Mouse (Mus musculus) lung, embryonic 15.5 days (tissue): ENCODE measurements around the gene Alyref. TPM values are rescaled to one million over a fixed set of nuclear protein-coding genes. Genes with fewer than 3 reads are reported as not detected.
A peak's percentile ranks its signal among the peaks of the same experiment; 100 is the strongest.

Experiments used
- ATAC-seq: fragments of 200-750 bp; cut with Nextera tagmentation; 2 replicates; pipeline ENCODE4 v1.8.0; 2017; ENCODE audit warnings: moderate number of reproducible peaks, borderline replicate concordance; ENCODE audit not compliant: low FRiP score, low TSS enrichment; ENCODE audit errors: extremely low read depth
- H3K27ac ChIP-seq: fragments of 300-500 bp; sonication (generic); 2 replicates; pipeline ENCODE4 v1.5.1; 2015; ENCODE audit warnings: moderate library complexity, mild to moderate bottlenecking, inconsistent platforms
- H3K27me3 ChIP-seq: fragments of 300-500 bp; sonication (generic); 2 replicates; pipeline ENCODE4 v1.6.1; 2015; ENCODE audit warnings: inconsistent platforms
- H3K36me3 ChIP-seq: fragments of 300-500 bp; sonication (generic); 2 replicates; pipeline ENCODE4 v1.6.1; 2015; ENCODE audit warnings: inconsistent platforms
- H3K4me1 ChIP-seq: fragments of 300-500 bp; sonication (generic); 2 replicates; pipeline ENCODE4 v1.6.1; 2015; ENCODE audit warnings: inconsistent platforms
- H3K4me2 ChIP-seq: fragments of 300-500 bp; sonication (generic); 2 replicates; pipeline ENCODE4 v1.6.1; 2015; ENCODE audit warnings: inconsistent platforms, mild to moderate bottlenecking, moderate library complexity
- H3K4me3 ChIP-seq: fragments of 300-500 bp; sonication (generic); 2 replicates; pipeline ENCODE4 v1.5.1; 2015; ENCODE audit warnings: mild to moderate bottlenecking, inconsistent platforms
- H3K9ac ChIP-seq: fragments of 300-500 bp; sonication (generic); 2 replicates; pipeline ENCODE4 v1.6.1; 2015; ENCODE audit warnings: inconsistent platforms
- H3K9me3 ChIP-seq: fragments of 300-500 bp; sonication (generic); 2 replicates; pipeline ENCODE4 v1.6.1; 2016; ENCODE audit warnings: inconsistent platforms
- WGBS: fragments of 180-500 bp; shearing (Covaris S2); methylation state at CpG from one replicate; pipeline ENCODE4 v1.1.7; 2015; 5-methylcytosine and 5-hydroxymethylcytosine counted together
- polyA plus RNA-seq: library from polyadenylated mRNA; unstranded; fragments of >200 nt; fragmentation: Nextera tagmentation; extraction: Ambion mirVana; gene quantifications from 2 replicates; pipeline ENCODE4 v1.2.1, GENCODE M21; 2015

Gene Alyref
- polyA plus RNA-seq, 1 experiment from 2014 or later: 511 TPM

DNA sequence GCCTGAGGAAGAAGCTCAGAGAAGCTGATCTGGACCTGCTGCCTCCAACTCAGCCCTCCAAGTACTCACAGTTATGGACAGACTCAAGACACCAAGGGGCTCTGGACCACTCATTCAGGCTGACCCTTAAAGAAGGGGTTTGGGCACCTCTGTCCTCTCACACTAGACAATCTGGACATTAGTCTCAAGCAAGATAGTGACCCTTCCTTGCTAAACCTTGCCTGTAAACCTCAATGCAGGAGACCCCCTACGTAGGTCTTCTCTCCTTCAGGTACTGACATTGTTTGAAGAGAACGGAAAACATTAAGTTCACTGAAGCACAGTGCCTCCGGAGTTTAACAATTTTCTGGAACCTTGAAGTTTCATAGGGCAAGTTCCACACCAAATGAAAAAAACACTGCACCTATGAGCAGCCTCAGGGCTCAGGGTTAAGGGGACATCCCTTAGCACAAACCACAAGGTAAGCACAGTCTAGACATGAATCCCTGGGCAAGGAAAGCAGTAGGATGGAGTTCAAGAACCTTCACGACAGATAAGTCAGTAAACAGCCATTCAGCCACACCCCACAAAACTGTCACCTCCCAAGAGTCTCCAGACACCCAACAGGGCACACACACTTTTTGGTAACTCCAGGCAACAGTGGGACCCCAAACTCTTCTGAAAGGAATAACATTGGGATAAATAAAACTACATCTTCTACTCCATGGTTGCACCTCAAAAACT, 33.7 kb upstream of the Alyref start:
- Histone ChIP-seq H3K27ac (peak overlapping the region; percentile 85), H3K27me3 (no peaks in the 10 kb centered on the region), H3K4me2 (peak overlapping the region; percentile 80), H3K9me3 (no peaks in the 10 kb centered on the region), H3K36me3 (peaks cover 17% of the 10 kb centered on the region), H3K4me3 (peak overlapping the region; percentile 93), H3K9ac (peak overlapping the region; percentile 91), H3K4me1 (peaks cover 39% of the 10 kb centered on the region)
- WGBS: 44% methylated on average over 4 of the region's 4 CpGs
- ATAC-seq: no peak

- Histone ChIP-seq H3K4me2 (peak overlapping the region; percentile 80), H3K9ac (peak overlapping the region; percentile 91), H3K27me3 (no peaks in the 10 kb centered on the region), H3K27ac (peak overlapping the region; percentile 55), H3K9me3 (no peaks in the 10 kb centered on the region), H3K4me3 (peak overlapping the region; percentile 93), H3K4me1 (peaks cover 39% of the 10 kb centered on the region), H3K36me3 (peaks cover 18% of the 10 kb centered on the region)
- ATAC-seq: no peak
- 28% methylated on average over 7 of the region's 7 CpGs for WGBS
These were observed 32.9 kb upstream of the Alyref start for GRCm38 (mm10) chr11:120630881-120631725.

GRCm38 (mm10) chr11:120630401-120630871, 32.3 kb upstream of the Alyref start:
- Histone ChIP-seq H3K9ac (peak overlapping the region; percentile 8), H3K9me3 (no peaks in the 10 kb centered on the region), H3K27ac (peak overlapping the region; percentile 55), H3K4me1 (peaks cover 45% of the 10 kb centered on the region), H3K27me3 (no peaks in the 10 kb centered on the region), H3K4me2 (peak overlapping the region; percentile 80; the same call in 1 of the 2 replicates), H3K36me3 (peaks cover 18% of the 10 kb centered on the region), H3K4me3 (peak overlapping the region; percentile 5; the same call in 1 of the 2 replicates)
- 51% methylated on average over 5 of the region's 5 CpGs for WGBS
- ATAC-seq: no peak

DNA sequence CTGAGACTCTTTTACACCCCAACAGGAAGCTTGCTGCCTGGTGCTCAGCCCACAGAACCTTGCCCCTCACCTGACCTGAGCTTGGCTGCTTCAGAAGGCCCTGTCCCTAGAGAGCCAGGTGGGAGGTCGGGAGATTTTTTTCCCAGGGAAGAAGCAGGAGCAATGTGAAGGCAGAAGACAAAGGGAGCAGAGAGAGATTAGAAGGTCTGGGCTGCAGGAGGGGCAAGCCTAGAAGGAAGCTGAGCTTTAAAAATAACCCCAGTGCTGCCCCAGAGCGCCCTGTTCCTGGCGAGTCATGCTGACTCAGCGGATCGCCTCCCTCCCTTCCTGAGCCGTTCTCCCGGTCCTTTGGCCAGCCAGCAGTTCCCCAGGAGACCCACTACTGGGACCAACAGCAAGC, 31.7 kb upstream of the Alyref start:
- H3K27ac ChIP-seq: peak overlapping the region; percentile 55; the same call in 1 of the 2 replicates
- no peak overlapping the region for H3K4me3 ChIP-seq
- H3K4me2 ChIP-seq: peak overlapping the region; percentile 80; the same call in 1 of the 2 replicates
- WGBS: 29% methylated on average over 7 of the region's 7 CpGs
- H3K9ac ChIP-seq: peak overlapping the region; percentile 8; the same call in 1 of the 2 replicates
- H3K27me3 ChIP-seq: no peaks in the 10 kb centered on the region
- no peak for ATAC-seq
- no peaks in the 10 kb centered on the region for H3K9me3 ChIP-seq
- peaks cover 18% of the 10 kb centered on the region for H3K36me3 ChIP-seq
- H3K4me1 ChIP-seq: peaks cover 49% of the 10 kb centered on the region

DNA sequence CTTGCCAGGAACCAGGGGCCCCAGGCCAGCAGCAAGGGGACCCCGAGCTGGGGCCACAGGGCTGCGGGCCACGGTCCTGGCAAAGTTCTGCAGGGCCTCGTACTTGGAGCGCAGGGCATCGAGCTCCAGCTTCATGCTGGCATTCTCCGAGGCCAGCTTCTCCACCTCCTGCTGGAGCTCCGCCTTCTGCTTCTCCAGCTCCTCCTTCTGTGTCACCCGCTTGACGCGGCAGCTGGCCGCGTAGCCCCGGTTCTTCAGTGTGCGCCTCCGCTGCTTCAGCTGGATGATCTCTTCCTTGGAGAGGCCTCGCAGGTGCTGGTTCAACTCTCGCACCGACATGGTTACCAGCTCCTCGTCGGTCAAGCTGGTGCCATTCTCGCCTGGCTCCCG, 31.2 kb upstream of the Alyref start:
- H3K4me3 ChIP-seq: peak overlapping the region; percentile 1; the same call in 1 of the 2 replicates
- WGBS: 74% methylated on average over 23 of the region's 23 CpGs
- no peak for ATAC-seq
- H3K27me3 ChIP-seq: no peaks in the 10 kb centered on the region
- peaks cover 49% of the 10 kb centered on the region for H3K4me1 ChIP-seq
- peaks cover 18% of the 10 kb centered on the region for H3K36me3 ChIP-seq
- no peak overlapping the region for H3K4me2 ChIP-seq
- no peaks in the 10 kb centered on the region for H3K9me3 ChIP-seq
- H3K9ac ChIP-seq: no peak overlapping the region
- 0 out of 2 replicates have a peak overlapping the region, but pooled peaks have one; percentile 15 for H3K27ac ChIP-seq

DNA sequence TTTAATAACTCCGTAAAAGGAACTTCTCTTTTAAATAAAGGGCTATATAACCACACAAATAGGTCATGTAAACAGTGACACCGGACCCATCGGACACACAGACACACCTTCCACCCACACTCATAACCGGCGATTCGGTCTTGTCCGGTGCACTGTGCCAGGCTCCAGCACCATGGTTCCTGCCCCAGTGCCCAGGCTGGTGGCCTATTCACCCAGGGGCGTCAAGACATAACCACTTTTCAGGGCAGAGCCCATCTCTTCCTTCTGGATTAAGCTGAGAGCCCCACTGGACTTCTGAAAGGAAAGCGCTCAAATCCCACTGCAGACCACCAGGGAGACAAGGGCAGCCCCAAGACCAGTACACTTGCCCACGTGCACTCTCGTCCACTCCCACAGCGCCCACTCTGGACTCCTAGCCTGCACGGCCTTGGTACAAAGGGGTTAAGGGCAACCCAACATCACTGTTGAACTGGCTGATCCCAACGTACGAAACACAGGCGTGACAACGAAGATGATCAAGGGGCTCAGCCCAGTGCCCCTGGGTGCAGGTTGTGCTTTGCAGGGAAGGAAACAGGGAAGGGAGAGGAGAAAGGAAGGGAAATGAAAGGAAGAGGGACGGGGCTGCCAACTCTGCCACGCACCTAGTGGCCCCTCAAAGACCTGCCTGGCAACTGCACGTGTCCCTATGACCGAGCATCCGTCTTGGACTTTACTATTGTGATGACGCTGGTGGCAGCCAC, 30.6 kb upstream of the Alyref start:
- peak overlapping the region; percentile 1; the same call in 1 of the 2 replicates for H3K4me3 ChIP-seq
- no peaks in the 10 kb centered on the region for H3K27me3 ChIP-seq
- no peak overlapping the region for H3K27ac ChIP-seq
- WGBS: 94% methylated on average over 23 of the region's 23 CpGs
- no peak overlapping the region for H3K4me2 ChIP-seq
- H3K9me3 ChIP-seq: no peaks in the 10 kb centered on the region
- H3K9ac ChIP-seq: no peak overlapping the region
- H3K4me1 ChIP-seq: peaks cover 48% of the 10 kb centered on the region
- H3K36me3 ChIP-seq: peaks cover 18% of the 10 kb centered on the region
- no peak for ATAC-seq

- peaks cover 50% of the 10 kb centered on the region for H3K4me1 ChIP-seq
- H3K27me3 ChIP-seq: no peaks in the 10 kb centered on the region
- ATAC-seq: no peak
- 75% methylated on average over 22 of the region's 22 CpGs for WGBS
- H3K9me3 ChIP-seq: no peaks in the 10 kb centered on the region
- H3K27ac ChIP-seq: no peak overlapping the region
- no peak overlapping the region for H3K4me3 ChIP-seq
- H3K36me3 ChIP-seq: peaks cover 24% of the 10 kb centered on the region
- H3K9ac ChIP-seq: no peak overlapping the region
- no peak overlapping the region for H3K4me2 ChIP-seq
These were observed 29.5 kb upstream of the Alyref start for GRCm38 (mm10) chr11:120627468-120628300.

GRCm38 (mm10) chr11:120626785-120627467, 28.8 kb upstream of the Alyref start:
- H3K27me3 ChIP-seq: no peaks in the 10 kb centered on the region
- no peak overlapping the region for H3K4me2 ChIP-seq
- no peak overlapping the region for H3K27ac ChIP-seq
- peaks cover 27% of the 10 kb centered on the region for H3K36me3 ChIP-seq
- WGBS: 89% methylated on average over 11 of the region's 11 CpGs
- H3K9ac ChIP-seq: no peak overlapping the region
- no peak for ATAC-seq
- no peak overlapping the region for H3K4me3 ChIP-seq
- peaks cover 45% of the 10 kb centered on the region for H3K4me1 ChIP-seq
- H3K9me3 ChIP-seq: no peaks in the 10 kb centered on the region

DNA sequence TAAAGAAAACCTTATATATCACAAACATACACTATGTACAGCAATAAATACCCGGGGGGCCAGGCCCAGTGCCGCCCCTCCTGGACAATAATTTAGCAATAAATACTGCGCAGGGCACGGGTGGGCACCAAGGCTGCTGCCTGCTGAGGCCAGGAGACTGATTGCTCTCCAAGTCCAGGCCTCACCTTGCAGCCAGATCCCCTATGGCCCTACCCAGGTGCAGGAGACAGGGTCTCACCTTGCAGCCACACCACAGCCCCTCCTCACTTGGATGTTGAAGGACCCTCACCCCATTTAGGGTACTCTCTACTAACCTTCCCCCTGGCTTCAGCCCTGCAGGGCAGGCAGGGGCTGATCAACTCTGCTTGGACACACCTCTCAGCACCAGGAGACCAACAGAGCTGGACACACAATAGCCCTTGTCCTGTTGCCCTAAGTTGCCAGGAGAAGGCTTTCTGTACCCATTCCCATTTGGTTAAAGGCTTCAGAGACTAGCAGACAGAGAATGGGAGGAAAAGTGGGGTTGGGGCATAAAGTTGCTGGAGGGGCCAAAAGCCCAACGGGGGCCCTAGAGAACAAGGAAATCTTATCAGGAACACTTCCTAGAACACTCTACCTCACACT, 27.1 kb upstream of the Alyref start, which contains the start of gene Sirt7:
Sirt7 (minus strand) TSS at position 89 of the 624 bp plus-strand sequence.
- WGBS: 18% methylated on average over 5 of the region's 5 CpGs

GRCm38 (mm10) chr11:120624680-120625111, 26.5 kb upstream of the Alyref start:
- Histone ChIP-seq H3K27ac (peak overlapping the region; percentile 77), H3K27me3 (no peaks in the 10 kb centered on the region), H3K9ac (peak overlapping the region; percentile 70), H3K4me3 (peak overlapping the region; percentile 75), H3K4me1 (peaks cover 22% of the 10 kb centered on the region), H3K36me3 (peaks cover 44% of the 10 kb centered on the region), H3K9me3 (no peaks in the 10 kb centered on the region), H3K4me2 (peak overlapping the region; percentile 93)
- peak; percentile 79; the same call in 1 of the 2 replicates for ATAC-seq
- under 1% methylated on average over 53 of the region's 53 CpGs for WGBS

More for the DNA sequence above, 27.1 kb upstream of the Alyref start, which contains the start of gene Sirt7:
- Histone ChIP-seq H3K27me3 (no peaks in the 10 kb centered on the region), H3K4me3 (peak within 1 kb of the TSS; percentile 75), H3K9me3 (no peaks in the 10 kb centered on the region), H3K36me3 (peaks cover 38% of the 10 kb centered on the region), H3K4me2 (peak within 1 kb of the TSS; percentile 93), H3K27ac (peak within 1 kb of the TSS; percentile 77), H3K4me1 (peaks cover 28% of the 10 kb centered on the region), H3K9ac (peak within 1 kb of the TSS; percentile 70)
- peak; percentile 19; the same call in 1 of the 2 replicates for ATAC-seq
